Mouse (Mus musculus) hematopoietic stem cell, adult 5-6 weeks (primary cell): ENCODE measurements around the gene Slc22a5. TPM values are rescaled to one million over a fixed set of nuclear protein-coding genes. Genes with fewer than 3 reads are reported as not detected.

Source experiments
- ATAC-seq, 2 experiments: fragments of 125-278 bp in 1 of 2; replicated peaks in 1 of 2; 2 replicates each; pipeline ENCODE4 v1.8.0; 2016 to 2017; ENCODE audit warnings: inconsistent platforms in 2 of 2, mild to moderate bottlenecking in 2 of 2, moderate number of reproducible peaks in 2 of 2, low read depth in 1 of 2, moderate TSS enrichment in 1 of 2; ENCODE audit not compliant: low FRiP score in 2 of 2, poor library complexity in 2 of 2, severe bottlenecking in 2 of 2, insufficient read depth in 1 of 2, low TSS enrichment in 1 of 2
- total RNA-seq: library from RNA; stranded (forward); fragments of 172-1452, 232-1000 nt; gene quantifications from 2 replicates; pipeline ENCODE4 v1.2.3, GENCODE M21; 2017

Gene Slc22a5
- total RNA-seq, 1 experiment from 2014 or later = 9.9 TPM

- no peak for ATAC-seq
Measured at GRCm38 (mm10) chr11:53858058-53858760, 33.3 kb downstream of the Slc22a5 start.

DNA sequence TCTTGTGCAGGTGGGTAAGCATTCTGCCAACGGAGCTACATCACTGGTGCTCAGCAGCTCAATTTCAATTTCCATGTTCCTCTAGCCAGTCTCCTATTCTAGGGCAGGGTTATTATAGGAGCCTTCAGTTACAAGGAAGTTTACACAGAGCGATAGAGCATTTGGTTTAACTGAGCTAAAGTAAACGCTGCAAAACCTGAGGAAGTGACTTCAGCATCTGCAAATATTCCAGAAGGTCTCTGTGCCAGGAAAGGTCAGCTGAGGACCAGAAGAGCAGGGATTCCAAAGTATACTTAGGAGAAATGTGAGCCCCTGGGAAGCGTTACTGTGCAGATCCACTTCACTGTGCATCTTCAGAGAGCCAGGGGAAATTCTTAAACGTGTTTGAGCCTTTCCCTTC lies 37.8 kb downstream of the Slc22a5 start:
- no peak for ATAC-seq

DNA sequence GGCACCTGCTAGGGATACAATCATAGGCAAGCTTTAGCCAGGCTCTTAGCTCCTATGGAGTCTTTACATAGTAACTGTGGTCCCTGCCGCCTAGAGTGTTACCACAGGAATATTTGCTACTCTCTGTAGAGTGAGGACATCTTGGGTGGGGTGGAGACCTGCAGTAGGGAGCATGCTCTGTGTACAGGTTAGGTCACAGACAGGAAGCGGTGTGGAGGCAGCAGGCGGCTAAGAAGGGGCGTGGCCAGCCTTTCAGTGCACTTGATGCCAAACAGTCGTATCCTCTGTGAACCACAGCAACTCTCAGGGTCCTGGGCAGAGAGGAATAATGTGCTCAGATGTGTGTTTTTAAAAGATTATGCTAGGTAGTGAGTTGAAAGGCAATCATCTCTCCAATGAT lies 39.7 kb downstream of the Slc22a5 start:
- ATAC-seq = peak; percentile 95 to 96

DNA sequence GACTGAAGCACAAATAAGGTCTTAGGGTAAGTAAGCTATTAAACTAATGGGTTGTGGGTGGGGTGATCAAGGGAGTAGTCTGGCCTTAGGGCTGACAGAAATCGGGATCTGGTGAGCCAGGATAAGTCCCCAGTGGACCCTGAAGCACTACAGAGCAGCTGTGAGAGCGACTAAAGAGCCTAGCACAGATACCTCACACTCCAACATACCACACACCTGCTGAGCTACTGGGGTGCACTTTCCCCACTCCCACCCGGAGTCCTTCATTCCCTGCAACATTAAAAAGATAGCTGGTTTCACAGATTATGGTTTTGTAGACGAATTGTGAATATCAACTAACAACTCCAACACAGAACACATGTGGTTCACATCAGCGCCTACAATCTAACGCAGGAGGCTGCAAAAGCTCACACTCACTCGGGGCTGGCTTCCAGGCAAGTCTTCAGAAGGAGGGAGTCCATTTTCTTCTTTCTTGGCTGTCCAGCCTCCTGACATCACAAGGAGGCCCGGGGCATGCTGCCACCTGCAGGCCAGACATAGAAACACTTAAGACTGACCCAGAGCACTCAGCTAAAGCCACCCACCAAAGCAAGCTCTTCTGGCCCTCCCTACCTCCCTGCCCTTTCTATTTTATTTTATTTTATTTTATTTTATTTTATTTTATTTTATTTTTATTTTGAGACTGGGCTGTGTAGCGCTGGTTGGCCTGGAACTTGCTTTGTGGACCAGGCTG lies 41.7 kb downstream of the Slc22a5 start:
- ATAC-seq = peak; percentile 66 to 70

DNA sequence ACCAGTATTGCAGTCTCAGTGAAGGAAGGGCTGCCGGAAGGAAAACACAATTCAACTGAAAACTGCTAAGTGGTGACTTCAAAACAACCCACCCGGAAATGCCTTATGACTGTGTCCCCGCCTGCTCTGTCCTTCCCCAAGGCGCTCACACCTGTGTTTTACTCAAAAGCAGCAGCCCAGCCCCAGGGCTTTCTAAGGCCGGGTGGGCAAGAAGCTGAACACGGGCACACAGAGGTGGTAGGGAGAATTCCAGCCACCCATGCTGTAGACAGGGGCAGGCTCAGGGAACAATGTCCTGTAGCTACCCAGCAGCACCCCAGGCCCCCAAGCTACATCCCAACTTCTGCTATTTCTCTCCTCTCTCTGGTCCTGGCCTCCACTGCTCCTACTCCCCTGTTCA lies 45.8 kb downstream of the Slc22a5 start:
- peak; percentile 34 to 50; a peak in 3 of 4 replicates for ATAC-seq

DNA sequence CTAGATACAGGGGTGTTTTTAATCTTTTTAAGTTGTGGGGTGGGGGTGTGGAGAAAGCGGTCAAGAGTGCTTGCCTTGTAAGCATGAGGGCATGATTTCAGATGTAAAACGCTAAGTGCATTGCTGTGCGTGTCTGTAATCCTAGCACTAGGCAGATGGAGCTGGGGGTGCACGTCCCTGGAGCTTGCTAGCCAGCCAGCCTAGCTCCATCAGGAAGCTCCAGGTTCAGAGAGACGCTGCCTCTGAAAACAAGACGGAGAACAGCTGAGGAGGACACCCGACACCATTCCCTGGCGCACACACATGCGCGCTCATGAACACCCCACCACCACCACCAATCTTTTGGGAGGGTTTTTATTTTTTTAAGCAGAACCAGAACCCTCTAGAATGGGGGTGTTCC lies 48.4 kb downstream of the Slc22a5 start:
- ATAC-seq = no peak

GRCm38 (mm10) chr11:53842161-53842581 lies 49.3 kb downstream of the Slc22a5 start:
- ATAC-seq = no peak

DNA sequence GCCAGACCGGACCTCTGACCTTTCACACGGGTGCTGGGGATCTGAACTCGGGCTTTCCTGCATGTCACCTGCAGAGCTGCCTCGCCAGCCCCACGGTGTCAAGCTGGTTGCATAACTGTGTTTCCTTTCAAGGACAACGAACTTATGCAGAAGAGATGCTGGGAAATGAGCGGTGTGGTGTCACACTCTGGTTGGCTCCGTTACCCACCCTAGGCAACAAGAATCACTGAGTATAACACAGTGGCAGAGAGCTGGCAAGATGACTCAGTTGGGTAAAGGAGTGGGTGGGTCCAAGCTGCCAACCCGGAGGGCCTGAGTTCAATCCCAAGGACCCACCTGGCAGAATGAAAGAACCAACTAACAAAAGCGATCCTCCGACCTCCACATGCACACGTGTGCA lies 49.9 kb downstream of the Slc22a5 start:
- ATAC-seq = no peak

DNA sequence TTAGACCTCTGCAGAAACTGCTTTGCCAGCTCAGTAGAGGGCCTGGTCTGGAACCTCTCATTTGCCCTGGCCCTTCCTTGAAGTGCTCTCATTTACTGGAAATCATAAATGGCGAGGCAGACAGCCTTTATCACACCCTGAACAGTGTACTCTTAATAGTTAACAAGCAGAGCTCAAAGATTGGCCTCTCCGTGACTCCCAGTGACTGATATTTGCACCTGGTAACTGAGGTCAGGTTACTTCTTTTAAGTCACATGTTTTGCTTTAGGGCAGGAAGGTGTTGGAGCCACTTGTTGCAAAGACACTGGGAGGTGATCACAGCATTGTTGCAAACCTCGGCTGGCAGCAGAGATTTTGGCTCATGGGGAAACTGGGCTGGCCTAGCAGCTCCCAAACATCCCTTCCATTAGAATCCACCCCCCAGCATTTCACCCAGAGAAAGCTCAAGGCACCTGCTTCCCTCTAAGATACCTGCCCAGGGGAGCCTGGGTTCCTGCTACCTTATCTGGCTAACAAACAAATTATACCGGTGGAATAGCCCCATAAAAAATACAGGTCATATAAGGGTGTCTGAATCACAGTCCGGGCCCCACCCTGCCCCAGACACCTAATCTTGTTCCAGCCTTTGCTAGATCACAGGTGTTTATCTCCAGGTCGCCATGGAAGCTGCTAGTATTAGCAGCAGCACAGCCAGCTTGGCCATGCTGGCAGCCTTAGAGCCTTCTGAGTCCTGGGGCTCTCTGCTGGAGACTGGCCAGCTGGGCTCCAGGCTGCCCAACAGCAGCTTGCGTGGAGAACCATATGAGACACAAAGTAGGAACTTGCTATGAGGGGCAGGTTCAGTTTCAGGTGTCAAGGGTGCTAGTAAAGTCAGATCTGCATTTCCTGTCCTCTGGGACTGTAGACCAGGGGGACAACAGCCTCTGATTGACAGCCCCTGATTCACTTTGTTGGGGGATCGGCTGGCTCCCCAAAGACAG lies 51.5 kb downstream of the Slc22a5 start:
- ATAC-seq = no peak

- ATAC-seq = peak; percentile 42 to 63
Measured at GRCm38 (mm10) chr11:53839147-53839546, 52.3 kb downstream of the Slc22a5 start.

DNA sequence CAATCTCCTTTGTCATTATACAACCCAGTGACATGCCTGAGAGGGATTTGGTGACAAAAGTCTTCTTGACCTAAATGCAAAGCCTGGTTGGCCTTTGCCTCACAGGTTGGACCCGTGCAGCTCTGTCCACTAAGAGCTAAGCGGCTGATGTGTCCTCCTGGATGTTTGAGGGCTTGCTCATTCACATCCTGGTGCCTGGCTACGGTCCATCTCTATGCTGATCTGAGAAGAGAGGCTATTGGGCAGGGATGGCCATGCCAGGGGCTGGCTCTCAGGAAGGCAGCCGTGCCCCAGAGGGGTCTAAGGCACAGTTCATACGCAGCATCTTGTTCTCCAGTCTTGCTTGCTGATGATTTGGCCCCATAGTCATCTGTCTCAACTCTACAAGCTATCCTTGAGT lies 53.7 kb downstream of the Slc22a5 start:
- ATAC-seq = no peak

DNA sequence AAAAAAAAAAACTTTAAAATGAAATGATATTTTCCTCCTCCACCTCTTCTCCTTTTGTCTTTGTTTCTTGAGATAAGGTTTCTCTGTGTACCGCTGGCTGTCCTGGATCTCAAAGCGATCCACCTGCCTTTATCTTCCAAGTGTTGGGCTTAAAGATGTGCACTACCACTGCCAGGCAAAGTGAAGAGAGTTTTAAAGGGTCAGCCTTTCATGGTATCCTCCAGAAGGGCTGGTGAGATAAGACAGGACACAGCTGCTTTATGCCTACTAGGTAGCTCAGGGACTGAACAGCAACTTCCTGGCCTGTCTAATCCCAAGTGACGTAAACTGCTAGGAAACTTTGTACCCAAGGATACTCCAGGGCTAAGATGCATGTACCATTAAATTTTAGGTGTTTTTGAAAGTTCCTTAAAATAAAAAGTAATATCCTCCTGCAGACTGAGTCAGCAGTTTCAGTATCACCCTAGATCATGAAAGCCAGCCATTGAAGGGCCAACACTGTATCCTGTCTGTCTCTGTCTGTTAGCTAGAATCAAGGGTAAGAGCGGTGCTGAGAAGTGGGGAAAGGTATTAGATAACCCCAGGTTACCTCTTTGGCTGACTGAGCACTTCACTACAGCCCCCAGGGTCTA lies 56.0 kb downstream of the Slc22a5 start:
- ATAC-seq = peak in 1 of 2 experiments; percentile 55; a peak in 1 of 4 replicates

DNA sequence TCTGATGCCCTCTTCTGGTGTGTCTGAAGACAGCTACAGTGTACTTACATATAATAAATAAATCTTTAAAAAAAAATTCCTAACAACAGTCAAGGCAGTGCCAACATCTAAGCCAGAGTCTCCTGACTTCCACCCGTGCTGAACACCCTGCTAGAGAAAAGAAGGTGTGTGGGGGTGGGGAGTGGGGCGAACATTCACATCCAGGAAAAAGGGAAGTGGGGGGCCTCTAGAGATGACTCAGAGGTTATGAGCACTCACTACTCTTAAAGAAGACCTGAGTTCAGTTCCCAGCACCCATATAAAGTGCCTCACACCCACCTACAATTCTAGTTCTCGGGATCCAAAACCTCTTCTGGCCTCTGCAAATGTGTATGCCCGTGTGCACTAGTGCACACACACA lies 66.1 kb downstream of the Slc22a5 start:
- no peak for ATAC-seq

GRCm38 (mm10) chr11:53821945-53822338 lies 69.5 kb downstream of the Slc22a5 start:
- no peak for ATAC-seq

GRCm38 (mm10) chr11:53821230-53821944 lies 70.1 kb downstream of the Slc22a5 start:
- no peak for ATAC-seq

GRCm38 (mm10) chr11:53820516-53821170 lies 70.8 kb downstream of the Slc22a5 start:
- no peak for ATAC-seq
